Mouse (Mus musculus) brain, embryonic 14.5 days (tissue): ENCODE measurements at regions not wholly inside any gene's neighbourhood (a gene's known extent, or its start where the extent isn't known, plus 50 kb on each side); places are given as distances from the start of the nearest gene placed in this dataset.

Experiments
- CTCF ChIP-seq: fragments of 200-500 bp; IDR thresholded peaks from 2 replicates; pipeline ENCODE4 v1.5.1; 2012; ENCODE audit warnings: inconsistent platforms, mild to moderate bottlenecking, moderate library complexity, borderline replicate concordance; ENCODE audit not compliant: insufficient read depth, insufficient read length; ENCODE audit errors: extremely low read depth
- POLR2A ChIP-seq: fragments of 200-500 bp; IDR thresholded peaks from 2 replicates; pipeline ENCODE4 v1.6.1; 2012; ENCODE audit warnings: mild to moderate bottlenecking, inconsistent platforms, borderline replicate concordance; ENCODE audit not compliant: poor library complexity, insufficient read depth, insufficient read length, severe bottlenecking; ENCODE audit errors: extremely low read depth

DNA sequence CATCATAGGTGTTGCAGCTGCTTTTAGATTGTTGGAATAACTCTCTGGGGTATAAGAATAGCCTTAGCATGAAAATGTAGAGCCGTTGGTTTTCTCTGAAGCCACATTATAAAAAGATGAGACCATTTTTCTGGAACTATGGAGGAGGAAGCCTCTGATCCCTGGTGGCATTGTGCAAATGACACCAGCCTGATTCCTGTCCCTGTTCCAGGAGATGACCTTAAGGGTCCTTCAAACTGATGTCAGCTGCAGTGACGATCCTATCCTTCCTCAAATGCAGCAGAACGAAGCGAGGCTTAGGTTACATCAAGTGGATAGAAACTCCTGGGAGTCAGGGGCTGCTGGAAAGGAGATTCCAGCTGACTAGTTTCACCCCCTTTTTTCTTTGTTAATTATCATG lies 59.0 kb upstream of the Frmd6 start:
- TF ChIP-seq CTCF = no peak
- no peak for TF ChIP-seq POLR2A
